Mouse (Mus musculus) embryonic facial prominence, embryonic 14.5 days (tissue): ENCODE results near the gene Mab21l2. TPM values are rescaled to one million over a fixed set of nuclear protein-coding genes. Genes with fewer than 3 reads are reported as not detected.
A peak's percentile ranks its signal among the peaks of the same experiment; 100 is the strongest.

Experiments used
- ATAC-seq: fragments of 200-750 bp; cut with Nextera tagmentation; 2 replicates; pipeline ENCODE4 v1.8.0; 2017; ENCODE audit warnings: low read depth, moderate number of reproducible peaks, moderate TSS enrichment
- DNase-seq: peaks from one replicate; pipeline ENCODE4 v3.0.0-alpha.2; 2015; ENCODE audit warnings: low spot score
- H3K27ac ChIP-seq: fragments of 300-500 bp; sonication (generic); replicated peaks from 2 replicates; pipeline ENCODE4 v1.5.1; 2014; ENCODE audit warnings: low read depth, mild to moderate bottlenecking, low read length, moderate library complexity
- H3K27me3 ChIP-seq: fragments of 300-500 bp; sonication (generic); replicated peaks from 2 replicates; pipeline ENCODE4 v1.6.1; 2014; ENCODE audit warnings: low read length; ENCODE audit not compliant: control insufficient read depth, insufficient read depth
- H3K36me3 ChIP-seq: fragments of 300-500 bp; sonication (generic); 2 replicates; pipeline ENCODE4 v1.6.1; 2014; ENCODE audit warnings: low read length, mixed read lengths; ENCODE audit not compliant: control insufficient read depth, insufficient read depth
- H3K4me1 ChIP-seq: fragments of 300-500 bp; sonication (generic); 2 replicates; pipeline ENCODE4 v1.6.1; 2014; ENCODE audit warnings: antibody characterized with exemption, low read length; ENCODE audit not compliant: control insufficient read depth, insufficient read depth
- H3K4me2 ChIP-seq: fragments of 300-500 bp; sonication (generic); 2 replicates; pipeline ENCODE4 v1.6.1; 2014; ENCODE audit warnings: low read depth, mild to moderate bottlenecking, low read length, moderate library complexity, mixed read lengths
- H3K4me3 ChIP-seq: fragments of 300-500 bp; sonication (generic); 2 replicates; pipeline ENCODE4 v1.5.1; 2014; ENCODE audit warnings: low read depth, mild to moderate bottlenecking, low read length
- H3K9ac ChIP-seq: fragments of 300-500 bp; sonication (generic); 2 replicates; pipeline ENCODE4 v1.6.1; 2014; ENCODE audit warnings: low read depth, mild to moderate bottlenecking, low read length, moderate library complexity, mixed read lengths
- H3K9me3 ChIP-seq: fragments of 300-500 bp; sonication (generic); 2 replicates; pipeline ENCODE4 v1.6.1; 2016; ENCODE audit warnings: low read length; ENCODE audit not compliant: control insufficient read depth
- WGBS: fragments of 180-500 bp; shearing (Covaris S2); extraction: QIAGEN DNeasy Blood & Tissue Kit; methylation state at CpG from one replicate; pipeline ENCODE4 v1.1.7; 2014; 5-methylcytosine and 5-hydroxymethylcytosine counted together
- polyA plus RNA-seq: library from polyadenylated mRNA; unstranded; fragments of >200 nt; fragmentation: Nextera tagmentation; extraction: Ambion mirVana; gene quantifications from 2 replicates; pipeline ENCODE4 v1.2.1, GENCODE M21; 2014

Mab21l2 gene
- polyA plus RNA-seq, 1 experiment from 2014 or later: 33.9 TPM

GRCm38 (mm10) chr3:86544785-86545184 lies 3.6 kb downstream of the Mab21l2 start:
- DNase-seq (peak; percentile 76), ATAC-seq (no peak)
- H3K4me1 ChIP-seq: no peaks in the 10 kb centered on the region
- H3K4me2 ChIP-seq: peak overlapping the region; percentile 43
- no peaks in the 10 kb centered on the region for H3K36me3 ChIP-seq
- peak overlapping the region; percentile 46 for H3K4me3 ChIP-seq
- H3K27ac ChIP-seq: peak overlapping the region; percentile 84
- H3K27me3 ChIP-seq: peaks cover 8% of the 10 kb centered on the region; the same call in 1 of the 2 replicates
- H3K9me3 ChIP-seq: no peaks in the 10 kb centered on the region
- H3K9ac ChIP-seq: peak overlapping the region; percentile 75
- 24% methylated on average over 3 of the region's 3 CpGs for WGBS

GRCm38 (mm10) chr3:86541863-86542397 lies 6.5 kb downstream of the Mab21l2 start:
- Histone ChIP-seq H3K9me3 (no peaks in the 10 kb centered on the region), H3K27me3 (0 out of 2 replicates have a peak, but pooled peaks cover 3% of the 10 kb centered on the region), H3K27ac (peak overlapping the region; percentile 77), H3K36me3 (no peaks in the 10 kb centered on the region), H3K9ac (peak overlapping the region; percentile 68), H3K4me2 (peak overlapping the region; percentile 51), H3K4me1 (peaks cover 14% of the 10 kb centered on the region), H3K4me3 (peak overlapping the region; percentile 32)
- ATAC-seq: no peak
- no peak for DNase-seq
- WGBS: 54% methylated on average over 1 of the region's 1 CpGs

GRCm38 (mm10) chr3:86541074-86541614 lies 7.3 kb downstream of the Mab21l2 start:
- peak overlapping the region; percentile 61 for H3K27ac ChIP-seq
- peak overlapping the region; percentile 55 for H3K9ac ChIP-seq
- H3K4me3 ChIP-seq: peak overlapping the region; percentile 21
- peak overlapping the region; percentile 51 for H3K4me2 ChIP-seq
- H3K27me3 ChIP-seq: 0 out of 2 replicates have a peak, but pooled peaks cover 3% of the 10 kb centered on the region
- DNase-seq (no peak), ATAC-seq (no peak)
- peaks cover 14% of the 10 kb centered on the region for H3K4me1 ChIP-seq
- H3K36me3 ChIP-seq: no peaks in the 10 kb centered on the region
- no peaks in the 10 kb centered on the region for H3K9me3 ChIP-seq
- WGBS: 60% methylated on average over 4 of the region's 4 CpGs

- WGBS: 14% methylated on average over 11 of the region's 11 CpGs
- Histone ChIP-seq H3K9me3 (no peaks in the 10 kb centered on the region), H3K27me3 (0 out of 2 replicates have a peak, but pooled peaks cover under 1% of the 10 kb centered on the region), H3K27ac (peak overlapping the region; percentile 67), H3K4me3 (peak overlapping the region; percentile 4), H3K4me1 (peaks cover 14% of the 10 kb centered on the region), H3K9ac (peak overlapping the region; percentile 56), H3K4me2 (peak overlapping the region; percentile 47), H3K36me3 (no peaks in the 10 kb centered on the region)
- DNase-seq (no peak), ATAC-seq (no peak)
Measured at GRCm38 (mm10) chr3:86539555-86540168, 8.8 kb downstream of the Mab21l2 start.

- Histone ChIP-seq H3K4me3 (peak overlapping the region; percentile 11), H3K4me1 (peaks cover 14% of the 10 kb centered on the region), H3K27me3 (no peaks in the 10 kb centered on the region), H3K9ac (peak overlapping the region; percentile 56), H3K9me3 (no peaks in the 10 kb centered on the region), H3K4me2 (peak overlapping the region; percentile 47), H3K27ac (peak overlapping the region; percentile 67), H3K36me3 (no peaks in the 10 kb centered on the region)
- ATAC-seq (0 out of 2 replicates have a peak, but pooled peaks have one; percentile 58), DNase-seq (peak; percentile 77)
- 21% methylated on average over 13 of the region's 13 CpGs for WGBS
Measured at GRCm38 (mm10) chr3:86538645-86539554, 9.5 kb downstream of the Mab21l2 start.

GRCm38 (mm10) chr3:86536751-86537150 lies 11.7 kb downstream of the Mab21l2 start:
- Histone ChIP-seq H3K9ac (no peak overlapping the region), H3K4me2 (no peak overlapping the region), H3K27me3 (no peaks in the 10 kb centered on the region), H3K36me3 (no peaks in the 10 kb centered on the region), H3K27ac (no peak overlapping the region), H3K4me3 (no peak overlapping the region), H3K9me3 (no peaks in the 10 kb centered on the region), H3K4me1 (peaks cover 20% of the 10 kb centered on the region)
- ATAC-seq: no peak
- DNase-seq: peak; percentile 41
- 55% methylated on average over 1 of the region's 1 CpGs for WGBS

- H3K9me3 ChIP-seq: no peaks in the 10 kb centered on the region
- H3K4me1 ChIP-seq: 0 out of 2 replicates have a peak, but pooled peaks cover 9% of the 10 kb centered on the region
- no peaks in the 10 kb centered on the region for H3K36me3 ChIP-seq
- peak; percentile 74; the same call in 1 of the 2 replicates for ATAC-seq
- peak; percentile 81 for DNase-seq
- 23% methylated on average over 16 of the region's 16 CpGs for WGBS
- 0 out of 2 replicates have a peak overlapping the region, but pooled peaks have one; percentile 26 for H3K9ac ChIP-seq
- peak overlapping the region; percentile 53; the same call in 1 of the 2 replicates for H3K27ac ChIP-seq
- peak overlapping the region; percentile 6 for H3K4me3 ChIP-seq
- no peaks in the 10 kb centered on the region for H3K27me3 ChIP-seq
- H3K4me2 ChIP-seq: peak overlapping the region; percentile 46
Measured at GRCm38 (mm10) chr3:86531531-86532269, 16.7 kb downstream of the Mab21l2 start.
